Mouse (Mus musculus) megakaryocyte, embryonic 14.5 days (primary cell): ENCODE results near the gene Klhdc7b.

ENCODE experiments used
- FLI1 ChIP-seq: IDR thresholded peaks from 2 replicates; pipeline ENCODE4 v1.6.1; 2012; ENCODE audit warnings: low read length, inconsistent platforms, mixed read lengths
- GATA1 ChIP-seq: IDR thresholded peaks from 3 replicates; pipeline ENCODE4 v1.6.1; 2012; ENCODE audit warnings: mixed read lengths, low read length, inconsistent platforms, borderline replicate concordance

- no peak for TF ChIP-seq FLI1
- no peak for TF ChIP-seq GATA1
These were observed 25.4 kb downstream of the Klhdc7b start, which contains the start of gene Syce3 for GRCm38 (mm10) chr15:89410118-89410517.
